Mouse (Mus musculus) neural tube, embryonic 15.5 days (tissue): ENCODE measurements around the gene Utp4. TPM values are rescaled to one million over a fixed set of nuclear protein-coding genes. Genes with fewer than 3 reads are reported as not detected.
A peak's percentile ranks its signal among the peaks of the same experiment; 100 is the strongest.

Experiments used
- ATAC-seq: fragments of 200-750 bp; cut with Nextera tagmentation; 2 replicates; pipeline ENCODE4 v1.8.0; 2017; ENCODE audit warnings: mild to moderate bottlenecking, moderate TSS enrichment, moderate library complexity; ENCODE audit not compliant: low FRiP score
- H3K27ac ChIP-seq: fragments of 300-500 bp; sonication (generic); replicated peaks from 2 replicates; pipeline ENCODE4 v1.5.1; 2015; ENCODE audit warnings: mild to moderate bottlenecking, inconsistent platforms
- H3K27me3 ChIP-seq: fragments of 300-500 bp; sonication (generic); replicated peaks from 2 replicates; pipeline ENCODE4 v1.6.1; 2015; ENCODE audit warnings: inconsistent platforms
- H3K36me3 ChIP-seq: fragments of 300-500 bp; sonication (generic); 2 replicates; pipeline ENCODE4 v1.6.1; 2015; ENCODE audit warnings: inconsistent platforms
- H3K4me1 ChIP-seq: fragments of 300-500 bp; sonication (generic); 2 replicates; pipeline ENCODE4 v1.6.1; 2015; ENCODE audit warnings: inconsistent platforms
- H3K4me2 ChIP-seq: fragments of 300-500 bp; sonication (generic); 2 replicates; pipeline ENCODE4 v1.6.1; 2015; ENCODE audit warnings: inconsistent platforms, mild to moderate bottlenecking, moderate library complexity
- H3K4me3 ChIP-seq: fragments of 300-500 bp; sonication (generic); replicated peaks from 2 replicates; pipeline ENCODE4 v1.5.1; 2015; ENCODE audit warnings: mild to moderate bottlenecking, inconsistent platforms
- H3K9ac ChIP-seq: fragments of 300-500 bp; sonication (generic); replicated peaks from 2 replicates; pipeline ENCODE4 v1.6.1; 2015; ENCODE audit warnings: mild to moderate bottlenecking, inconsistent platforms
- H3K9me3 ChIP-seq: fragments of 300-500 bp; sonication (generic); replicated peaks from 2 replicates; pipeline ENCODE4 v1.6.1; 2016; ENCODE audit warnings: inconsistent platforms
- WGBS: fragments of 180-500 bp; shearing (Covaris S2); methylation state at CpG from one replicate; pipeline ENCODE4 v1.1.7; 2015; ENCODE audit warnings: mixed read lengths; 5-methylcytosine and 5-hydroxymethylcytosine counted together
- polyA plus RNA-seq: library from polyadenylated mRNA; unstranded; fragments of >200 nt; fragmentation: Nextera tagmentation; extraction: Ambion mirVana; gene quantifications from 2 replicates; pipeline ENCODE4 v1.2.1, GENCODE M21; 2015

Gene Utp4
- polyA plus RNA-seq, 1 experiment from 2014 or later = 41.7 TPM

GRCm38 (mm10) chr8:106929921-106930320, 36.5 kb downstream of the Utp4 start:
- no peaks in the 10 kb centered on the region for H3K9me3 ChIP-seq
- no peak for ATAC-seq
- H3K27ac ChIP-seq = no peak overlapping the region
- peaks cover 12% of the 10 kb centered on the region for H3K4me1 ChIP-seq
- H3K4me3 ChIP-seq = no peak overlapping the region
- WGBS = 80% methylated on average over 5 of the region's 5 CpGs
- H3K27me3 ChIP-seq = peaks cover 20% of the 10 kb centered on the region
- H3K36me3 ChIP-seq = no peaks in the 10 kb centered on the region
- H3K4me2 ChIP-seq = no peak overlapping the region
- H3K9ac ChIP-seq = no peak overlapping the region

- H3K9me3 ChIP-seq = no peaks in the 10 kb centered on the region
- peak overlapping the region; percentile 14 for H3K4me3 ChIP-seq
- H3K36me3 ChIP-seq = no peaks in the 10 kb centered on the region
- H3K9ac ChIP-seq = no peak overlapping the region; the same call in 1 of the 2 replicates
- no peak overlapping the region for H3K27ac ChIP-seq
- peak overlapping the region; percentile 54 for H3K4me2 ChIP-seq
- ATAC-seq = no peak
- 12% methylated on average over 22 of the region's 22 CpGs for WGBS
- peaks cover 20% of the 10 kb centered on the region for H3K27me3 ChIP-seq
- peaks cover 26% of the 10 kb centered on the region for H3K4me1 ChIP-seq
These were observed 39.1 kb downstream of the Utp4 start for GRCm38 (mm10) chr8:106932376-106933065.

- H3K27me3 ChIP-seq = peaks cover 23% of the 10 kb centered on the region
- ATAC-seq = no peak
- WGBS = 91% methylated on average over 4 of the region's 4 CpGs
These were observed 40.2 kb downstream of the Utp4 start for GRCm38 (mm10) chr8:106933506-106934143.

GRCm38 (mm10) chr8:106934226-106934977, 41.0 kb downstream of the Utp4 start:
- Histone ChIP-seq H3K27me3 (peaks cover 23% of the 10 kb centered on the region), H3K27ac (no peak overlapping the region), H3K9me3 (no peaks in the 10 kb centered on the region), H3K36me3 (no peaks in the 10 kb centered on the region), H3K9ac (no peak overlapping the region), H3K4me1 (peaks cover 34% of the 10 kb centered on the region), H3K4me2 (no peak overlapping the region), H3K4me3 (no peak overlapping the region)
- 79% methylated on average over 16 of the region's 16 CpGs for WGBS
- no peak for ATAC-seq

More at GRCm38 (mm10) chr8:106933506-106934143, 40.2 kb downstream of the Utp4 start:
- Histone ChIP-seq H3K9ac (no peak overlapping the region), H3K27ac (no peak overlapping the region), H3K4me2 (no peak overlapping the region), H3K4me3 (no peak overlapping the region), H3K36me3 (no peaks in the 10 kb centered on the region), H3K4me1 (peaks cover 34% of the 10 kb centered on the region), H3K9me3 (no peaks in the 10 kb centered on the region)

- under 1% methylated on average over 35 of the region's 41 CpGs for WGBS
- Histone ChIP-seq H3K27ac (peak within 1 kb of the TSS; percentile 91), H3K27me3 (peaks cover 23% of the 10 kb centered on the region), H3K9me3 (no peaks in the 10 kb centered on the region), H3K4me2 (peak within 1 kb of the TSS; percentile 87), H3K4me1 (peaks cover 34% of the 10 kb centered on the region), H3K36me3 (no peaks in the 10 kb centered on the region), H3K4me3 (peak within 1 kb of the TSS; percentile 83), H3K9ac (peak within 1 kb of the TSS; percentile 64)
- peak; percentile 88 for ATAC-seq
These were observed 42.0 kb downstream of the Utp4 start, which contains the start of gene Sntb2 for GRCm38 (mm10) chr8:106935324-106935869. Gene Sntb2, plus strand, starts transcription at chr8:106935750.

- Histone ChIP-seq H3K36me3 (no peaks in the 10 kb centered on the region), H3K4me3 (peak overlapping the region; percentile 83), H3K4me2 (peak overlapping the region; percentile 87), H3K27me3 (peaks cover 23% of the 10 kb centered on the region), H3K9ac (peak overlapping the region; percentile 64), H3K4me1 (peaks cover 34% of the 10 kb centered on the region), H3K9me3 (no peaks in the 10 kb centered on the region), H3K27ac (peak overlapping the region; percentile 91)
- WGBS = under 1% methylated on average over 62 of the region's 76 CpGs
- ATAC-seq = peak; percentile 68
These were observed 42.6 kb downstream of the Utp4 start for GRCm38 (mm10) chr8:106935899-106936477.

GRCm38 (mm10) chr8:106936478-106937051, 43.1 kb downstream of the Utp4 start:
- peak; percentile 55 for ATAC-seq
- H3K27me3 ChIP-seq = peaks cover 19% of the 10 kb centered on the region

GRCm38 (mm10) chr8:106937081-106937800, 43.8 kb downstream of the Utp4 start:
- H3K9ac ChIP-seq = peak overlapping the region; percentile 64
- H3K36me3 ChIP-seq = no peaks in the 10 kb centered on the region
- H3K4me2 ChIP-seq = peak overlapping the region; percentile 87
- H3K27ac ChIP-seq = peak overlapping the region; percentile 91
- H3K9me3 ChIP-seq = no peaks in the 10 kb centered on the region
- H3K4me1 ChIP-seq = peaks cover 30% of the 10 kb centered on the region
- ATAC-seq = no peak
- peak overlapping the region; percentile 83 for H3K4me3 ChIP-seq
- WGBS = 23% methylated on average over 14 of the region's 14 CpGs
- H3K27me3 ChIP-seq = peaks cover 15% of the 10 kb centered on the region

More at GRCm38 (mm10) chr8:106936478-106937051, 43.1 kb downstream of the Utp4 start:
- Histone ChIP-seq H3K9me3 (no peaks in the 10 kb centered on the region), H3K9ac (peak overlapping the region; percentile 64), H3K36me3 (no peaks in the 10 kb centered on the region), H3K4me2 (peak overlapping the region; percentile 87), H3K4me1 (peaks cover 31% of the 10 kb centered on the region), H3K4me3 (peak overlapping the region; percentile 83), H3K27ac (peak overlapping the region; percentile 91)
- WGBS = under 1% methylated on average over 26 of the region's 26 CpGs

GRCm38 (mm10) chr8:106941806-106942205, 48.4 kb downstream of the Utp4 start:
- 78% methylated on average over 3 of the region's 3 CpGs for WGBS

GRCm38 (mm10) chr8:106943874-106944418, 50.5 kb downstream of the Utp4 start:
- H3K9me3 ChIP-seq = no peaks in the 10 kb centered on the region
- H3K27ac ChIP-seq = no peak overlapping the region
- no peaks in the 10 kb centered on the region for H3K36me3 ChIP-seq
- no peaks in the 10 kb centered on the region; the same call in 1 of the 2 replicates for H3K27me3 ChIP-seq
- WGBS = 88% methylated on average over 3 of the region's 3 CpGs
- no peak overlapping the region for H3K9ac ChIP-seq
- ATAC-seq = no peak
- H3K4me1 ChIP-seq = no peaks in the 10 kb centered on the region
- no peak overlapping the region for H3K4me3 ChIP-seq
- no peak overlapping the region for H3K4me2 ChIP-seq

More at GRCm38 (mm10) chr8:106941806-106942205, 48.4 kb downstream of the Utp4 start:
- Histone ChIP-seq H3K27me3 (peaks cover 3% of the 10 kb centered on the region; the same call in 1 of the 2 replicates), H3K36me3 (no peaks in the 10 kb centered on the region), H3K4me3 (no peak overlapping the region), H3K27ac (no peak overlapping the region), H3K4me1 (peaks cover 16% of the 10 kb centered on the region), H3K9ac (no peak overlapping the region), H3K4me2 (no peak overlapping the region), H3K9me3 (no peaks in the 10 kb centered on the region)
- no peak for ATAC-seq
